Mouse (Mus musculus): ENCODE measurements around the gene Ddb1. TPM values are rescaled to one million over a fixed set of nuclear protein-coding genes. Genes with fewer than 3 reads are reported as not detected.
A peak's percentile ranks its signal among the peaks of the same experiment; 100 is the strongest.

The Ddb1 gene
- polyA plus RNA-seq, 1 experiment from 2014 or later = 393 TPM

GRCm38 (mm10) chr19:10564278-10564677, 40.8 kb upstream of the Ddb1 start:
- no peaks in the 10 kb centered on the region for H3K4me1 ChIP-seq (ENCODE audit: control insufficient read depth, insufficient read depth, low read length)
- no peak overlapping the region for H3K4me2 ChIP-seq
- WGBS = 76% methylated on average over 6 of the region's 6 CpGs
- H3K27me3 ChIP-seq (ENCODE audit: control insufficient read depth, insufficient read depth, low read length) = no peaks in the 10 kb centered on the region
- DNase-seq (ENCODE audit: low spot score, missing footprints) (no peak), ATAC-seq (ENCODE audit: low FRiP score) (no peak)
- H3K36me3 ChIP-seq (ENCODE audit: control insufficient read depth, insufficient read depth, low read length) = no peaks in the 10 kb centered on the region
- H3K27ac ChIP-seq (ENCODE audit: low read depth, low read length) = no peak overlapping the region
- no peak overlapping the region for H3K9ac ChIP-seq (ENCODE audit: low read length)
- H3K4me3 ChIP-seq (ENCODE audit: low read depth, low read length) = no peak overlapping the region
- no peaks in the 10 kb centered on the region for H3K9me3 ChIP-seq (ENCODE audit: control insufficient read depth, low read length)

DNA sequence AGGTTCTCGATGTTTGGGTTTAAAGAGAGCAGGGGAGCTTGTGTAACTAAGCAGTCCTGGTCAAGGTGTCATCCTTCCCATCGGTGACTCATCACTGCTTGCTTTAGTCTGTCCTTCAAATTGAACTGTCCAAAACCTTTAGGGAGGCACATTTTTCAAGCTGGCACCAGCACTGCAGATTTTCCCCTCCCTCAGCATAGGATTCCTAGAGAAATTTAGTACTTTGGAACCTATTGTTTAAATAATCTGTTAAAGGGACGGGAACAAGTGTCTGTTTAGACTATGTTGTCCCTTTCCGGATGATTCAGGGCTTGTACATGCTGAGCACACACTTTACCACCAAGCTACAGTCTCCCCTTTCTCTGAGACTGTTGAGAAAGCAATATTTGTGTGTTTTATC, 39.9 kb upstream of the Ddb1 start:
- Histone ChIP-seq H3K9me3 (ENCODE audit: control insufficient read depth, low read length) (no peaks in the 10 kb centered on the region), H3K27ac (ENCODE audit: low read depth, low read length) (no peak overlapping the region), H3K27me3 (ENCODE audit: control insufficient read depth, insufficient read depth, low read length) (no peaks in the 10 kb centered on the region), H3K4me2 (no peak overlapping the region), H3K9ac (ENCODE audit: low read length) (no peak overlapping the region), H3K36me3 (ENCODE audit: control insufficient read depth, insufficient read depth, low read length) (peaks cover 3% of the 10 kb centered on the region; the same call in 1 of the 2 replicates), H3K4me3 (ENCODE audit: low read depth, low read length) (no peak overlapping the region), H3K4me1 (ENCODE audit: control insufficient read depth, insufficient read depth, low read length) (no peaks in the 10 kb centered on the region)
- ATAC-seq (ENCODE audit: low FRiP score) (no peak), DNase-seq (ENCODE audit: low spot score, missing footprints) (no peak)
- WGBS = 80% methylated on average over 4 of the region's 4 CpGs

GRCm38 (mm10) chr19:10569627-10570026, 35.5 kb upstream of the Ddb1 start:
- WGBS = 94% methylated on average over 6 of the region's 6 CpGs
- Histone ChIP-seq H3K4me3 (ENCODE audit: low read depth, low read length) (no peak overlapping the region), H3K4me2 (no peak overlapping the region), H3K9me3 (ENCODE audit: control insufficient read depth, low read length) (no peaks in the 10 kb centered on the region), H3K36me3 (ENCODE audit: control insufficient read depth, insufficient read depth, low read length) (peaks cover 18% of the 10 kb centered on the region), H3K27me3 (ENCODE audit: control insufficient read depth, insufficient read depth, low read length) (no peaks in the 10 kb centered on the region), H3K4me1 (ENCODE audit: control insufficient read depth, insufficient read depth, low read length) (no peaks in the 10 kb centered on the region), H3K27ac (ENCODE audit: low read depth, low read length) (no peak overlapping the region), H3K9ac (ENCODE audit: low read length) (no peak overlapping the region)
- DNase-seq (ENCODE audit: low spot score, missing footprints) (no peak), ATAC-seq (ENCODE audit: low FRiP score) (no peak)

DNA sequence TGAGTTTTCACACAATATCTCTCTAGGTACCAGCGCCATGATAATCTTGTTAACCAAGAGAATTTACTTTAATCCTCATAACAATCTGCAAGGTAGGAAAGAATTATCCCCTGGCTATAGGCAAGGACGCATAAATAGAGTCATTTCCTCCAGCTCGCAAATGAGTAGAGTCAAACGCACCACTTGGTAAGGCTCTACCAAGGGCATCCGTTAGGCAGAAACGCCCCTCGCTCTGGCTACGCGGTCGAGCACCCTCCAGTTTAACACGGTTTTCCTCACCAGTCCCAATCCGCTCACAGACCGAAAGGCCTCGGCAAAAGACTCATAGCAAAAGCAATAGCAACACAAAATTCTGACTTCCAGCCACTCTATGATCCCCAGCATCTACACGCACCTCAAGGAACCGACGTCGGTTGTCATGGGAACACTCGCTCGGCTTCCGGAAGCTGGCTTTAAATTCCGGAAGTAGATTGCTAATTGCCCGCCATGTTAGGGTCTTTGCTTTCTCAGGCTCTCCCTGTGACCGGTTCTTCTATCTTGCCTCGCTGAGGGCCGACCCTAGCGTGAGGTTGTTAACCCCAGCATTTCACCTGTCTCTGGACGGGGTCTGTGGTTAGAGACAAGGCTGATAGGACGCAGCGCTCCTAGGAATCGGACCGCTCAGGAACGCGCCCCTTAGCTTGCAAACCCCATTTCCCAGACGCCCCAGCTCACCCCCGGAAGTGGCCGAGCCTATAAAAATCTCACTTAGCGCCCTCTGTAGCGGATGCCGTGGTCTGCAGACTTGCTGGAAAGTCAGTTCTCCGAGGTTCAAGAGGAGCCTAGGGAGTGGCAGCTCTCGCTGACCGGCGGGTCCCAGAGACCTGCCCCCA, 28.2 kb upstream of the Ddb1 start, which contains the start of the genes Cyb561a3 and Tmem138:
Cyb561a3 (plus strand) TSS at position 483 of the 872 bp plus-strand sequence.
Tmem138 (minus strand) TSS at position 673 of the 872 bp plus-strand sequence.
- Histone ChIP-seq H3K27me3 (ENCODE audit: control insufficient read depth, insufficient read depth, low read length) (no peaks in the 10 kb centered on the region), H3K27ac (ENCODE audit: low read depth, low read length) (peak within 1 kb of the TSS; percentile 70), H3K9me3 (ENCODE audit: control insufficient read depth, low read length) (no peaks in the 10 kb centered on the region), H3K9ac (ENCODE audit: low read length) (peak within 1 kb of the TSS; percentile 83), H3K4me2 (peak within 1 kb of the TSS; percentile 77), H3K4me1 (ENCODE audit: control insufficient read depth, insufficient read depth, low read length) (peaks cover 5% of the 10 kb centered on the region; the same call in 1 of the 2 replicates), H3K36me3 (ENCODE audit: control insufficient read depth, insufficient read depth, low read length) (peaks cover 10% of the 10 kb centered on the region; the same call in 1 of the 2 replicates), H3K4me3 (ENCODE audit: low read depth, low read length) (peak within 1 kb of the TSS; percentile 70)
- DNase-seq (ENCODE audit: low spot score, missing footprints) = peak; percentile 99
- under 1% methylated on average over 44 of the region's 44 CpGs for WGBS
- ATAC-seq (ENCODE audit: low FRiP score) = peak; percentile 96

DNA sequence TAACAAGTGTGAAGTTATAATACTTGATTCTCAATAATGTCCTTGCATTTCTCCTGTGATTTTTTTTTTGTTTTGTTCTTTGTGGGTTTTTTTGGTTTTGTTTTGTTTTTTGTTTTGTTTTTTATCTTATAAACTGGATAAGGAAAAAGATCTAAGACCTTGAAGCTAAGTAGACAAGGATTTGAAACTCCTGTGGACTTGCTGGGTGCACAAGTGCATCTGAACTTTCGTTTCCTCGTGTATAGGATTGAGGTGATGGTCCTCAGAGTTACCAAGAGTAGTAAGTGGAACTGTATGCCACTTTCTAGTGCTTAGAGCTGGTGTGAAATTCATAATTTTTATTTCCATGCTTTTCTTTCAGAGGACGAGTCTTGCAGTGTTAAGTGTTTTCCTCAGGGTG, 25.0 kb upstream of the Ddb1 start:
- Histone ChIP-seq H3K4me3 (ENCODE audit: low read depth, low read length) (no peak overlapping the region), H3K27me3 (ENCODE audit: control insufficient read depth, insufficient read depth, low read length) (no peaks in the 10 kb centered on the region), H3K36me3 (ENCODE audit: control insufficient read depth, insufficient read depth, low read length) (no peaks in the 10 kb centered on the region; the same call in 1 of the 2 replicates), H3K9ac (ENCODE audit: low read length) (no peak overlapping the region), H3K27ac (ENCODE audit: low read depth, low read length) (no peak overlapping the region), H3K4me1 (ENCODE audit: control insufficient read depth, insufficient read depth, low read length) (peaks cover 5% of the 10 kb centered on the region; the same call in 1 of the 2 replicates), H3K9me3 (ENCODE audit: control insufficient read depth, low read length) (no peaks in the 10 kb centered on the region), H3K4me2 (no peak overlapping the region)
- no peak for DNase-seq (ENCODE audit: low spot score, missing footprints)
- ATAC-seq (ENCODE audit: low FRiP score) = no peak
- WGBS = 73% methylated on average over 3 of the region's 3 CpGs

- 85% methylated on average over 3 of the region's 3 CpGs for WGBS
- DNase-seq (ENCODE audit: low spot score, missing footprints) = no peak
Measured at GRCm38 (mm10) chr19:10580761-10581160, 24.4 kb upstream of the Ddb1 start.

DNA sequence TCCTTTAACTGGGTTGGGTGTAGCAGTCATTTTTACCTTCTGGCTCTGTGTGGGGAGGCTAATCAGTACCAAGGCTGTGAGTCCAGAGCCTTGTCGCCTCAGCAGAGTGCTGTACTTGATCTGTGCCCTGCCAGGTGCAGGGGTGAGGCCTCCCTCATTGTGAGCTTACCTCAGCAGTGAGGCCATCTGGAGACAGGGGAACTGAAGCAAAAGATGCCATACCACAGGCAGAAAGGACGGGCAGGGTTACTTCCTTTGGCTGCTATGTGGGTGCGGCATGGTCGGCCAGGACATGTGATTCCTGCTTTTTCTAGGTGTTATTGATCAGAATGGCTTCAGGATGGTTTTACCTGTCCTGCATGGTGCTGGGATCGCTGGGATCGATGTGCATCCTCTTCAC, 23.1 kb upstream of the Ddb1 start:
- H3K27ac ChIP-seq (ENCODE audit: low read depth, low read length) = no peak overlapping the region
- no peaks in the 10 kb centered on the region for H3K27me3 ChIP-seq (ENCODE audit: control insufficient read depth, insufficient read depth, low read length)
- no peaks in the 10 kb centered on the region for H3K9me3 ChIP-seq (ENCODE audit: control insufficient read depth, low read length)
- DNase-seq (ENCODE audit: low spot score, missing footprints) (no peak), ATAC-seq (ENCODE audit: low FRiP score) (no peak)
- H3K4me2 ChIP-seq = no peak overlapping the region
- WGBS = 80% methylated on average over 6 of the region's 6 CpGs
- H3K4me1 ChIP-seq (ENCODE audit: control insufficient read depth, insufficient read depth, low read length) = peaks cover 3% of the 10 kb centered on the region; the same call in 1 of the 2 replicates
- no peak overlapping the region for H3K4me3 ChIP-seq (ENCODE audit: low read depth, low read length)
- no peak overlapping the region for H3K9ac ChIP-seq (ENCODE audit: low read length)
- no peaks in the 10 kb centered on the region for H3K36me3 ChIP-seq (ENCODE audit: control insufficient read depth, insufficient read depth, low read length)

More at GRCm38 (mm10) chr19:10580761-10581160, 24.4 kb upstream of the Ddb1 start:
- no peak overlapping the region for H3K4me3 ChIP-seq (ENCODE audit: low read depth, low read length)
- no peak overlapping the region for H3K9ac ChIP-seq (ENCODE audit: low read length)
- no peaks in the 10 kb centered on the region for H3K27me3 ChIP-seq (ENCODE audit: control insufficient read depth, insufficient read depth, low read length)
- ATAC-seq (ENCODE audit: low FRiP score) = no peak
- H3K4me1 ChIP-seq (ENCODE audit: control insufficient read depth, insufficient read depth, low read length) = peaks cover 5% of the 10 kb centered on the region; the same call in 1 of the 2 replicates
- H3K9me3 ChIP-seq (ENCODE audit: control insufficient read depth, low read length) = no peaks in the 10 kb centered on the region
- no peak overlapping the region for H3K4me2 ChIP-seq
- no peak overlapping the region for H3K27ac ChIP-seq (ENCODE audit: low read depth, low read length)
- H3K36me3 ChIP-seq (ENCODE audit: control insufficient read depth, insufficient read depth, low read length) = no peaks in the 10 kb centered on the region

DNA sequence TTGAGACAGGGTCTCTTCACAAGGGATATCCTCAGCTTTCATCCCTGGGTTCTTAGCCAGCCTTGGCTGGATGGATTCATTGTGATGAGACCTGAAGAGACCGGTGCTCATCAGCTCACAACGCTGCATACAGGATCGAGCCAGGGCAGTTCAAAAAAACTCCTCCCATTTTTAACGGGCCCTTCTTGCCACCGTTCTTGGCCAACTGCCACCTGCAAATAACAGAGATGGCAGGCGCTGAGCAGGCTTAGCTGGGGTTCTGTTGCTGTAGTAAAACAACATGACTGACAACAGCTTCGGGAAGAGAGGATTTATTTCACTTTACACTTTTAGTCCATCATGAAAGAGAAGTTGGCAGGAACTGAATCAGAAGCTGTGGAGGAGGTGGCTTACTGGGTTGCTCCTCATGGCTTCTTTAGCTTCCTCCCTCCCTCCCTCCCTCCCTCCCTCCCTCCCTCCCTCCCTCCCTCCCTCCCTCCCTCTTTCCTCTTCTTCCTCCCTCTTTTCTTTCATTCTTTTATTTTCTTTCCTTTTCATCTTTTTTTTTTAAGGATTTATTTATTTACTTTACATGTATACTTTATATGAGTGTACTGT, 21.5 kb upstream of the Ddb1 start:
- Histone ChIP-seq H3K4me1 (ENCODE audit: control insufficient read depth, insufficient read depth, low read length) (no peaks in the 10 kb centered on the region), H3K4me2 (no peak overlapping the region), H3K9ac (ENCODE audit: low read length) (no peak overlapping the region), H3K4me3 (ENCODE audit: low read depth, low read length) (no peak overlapping the region), H3K27ac (ENCODE audit: low read depth, low read length) (no peak overlapping the region), H3K9me3 (ENCODE audit: control insufficient read depth, low read length) (no peaks in the 10 kb centered on the region), H3K36me3 (ENCODE audit: control insufficient read depth, insufficient read depth, low read length) (no peaks in the 10 kb centered on the region), H3K27me3 (ENCODE audit: control insufficient read depth, insufficient read depth, low read length) (no peaks in the 10 kb centered on the region)
- no peak for ATAC-seq (ENCODE audit: low FRiP score)
- 82% methylated on average over 7 of the region's 7 CpGs for WGBS
- no peak for DNase-seq (ENCODE audit: low spot score, missing footprints)

DNA sequence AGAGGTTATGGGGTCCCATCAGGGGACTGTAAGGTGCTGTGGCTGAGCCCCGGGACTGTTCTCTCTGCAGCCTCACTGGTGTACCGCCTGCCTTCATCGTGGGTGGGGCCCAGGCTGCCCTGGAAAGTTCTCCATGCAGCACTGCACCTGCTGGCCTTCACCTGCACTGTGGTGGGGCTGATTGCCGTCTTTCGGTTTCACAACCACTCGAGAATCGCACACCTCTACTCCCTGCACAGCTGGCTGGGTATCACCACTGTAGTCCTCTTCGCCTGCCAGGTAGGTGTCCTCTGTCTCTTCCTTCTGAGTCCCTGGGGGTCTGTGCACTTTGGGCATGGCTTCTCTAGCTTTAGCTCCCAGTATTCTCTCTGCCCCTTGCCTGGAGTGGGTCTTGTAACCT, 20.0 kb upstream of the Ddb1 start:
- no peak for ATAC-seq (ENCODE audit: low FRiP score)

More for the DNA sequence above, 20.0 kb upstream of the Ddb1 start:
- WGBS = 89% methylated on average over 8 of the region's 8 CpGs
- no peak overlapping the region for H3K27ac ChIP-seq (ENCODE audit: low read depth, low read length)
- DNase-seq (ENCODE audit: low spot score, missing footprints) = no peak
- H3K4me3 ChIP-seq (ENCODE audit: low read depth, low read length) = no peak overlapping the region
- no peaks in the 10 kb centered on the region for H3K9me3 ChIP-seq (ENCODE audit: control insufficient read depth, low read length)
- no peaks in the 10 kb centered on the region for H3K4me1 ChIP-seq (ENCODE audit: control insufficient read depth, insufficient read depth, low read length)
- no peaks in the 10 kb centered on the region for H3K27me3 ChIP-seq (ENCODE audit: control insufficient read depth, insufficient read depth, low read length)
- H3K9ac ChIP-seq (ENCODE audit: low read length) = no peak overlapping the region
- no peaks in the 10 kb centered on the region for H3K36me3 ChIP-seq (ENCODE audit: control insufficient read depth, insufficient read depth, low read length)
- H3K4me2 ChIP-seq = no peak overlapping the region

All from midbrain, embryonic 11.5 days (tissue).